Mouse (Mus musculus) thymus, postnatal 36 days (tissue): Measurements from ENCODE around the gene Ptgis.

Experiments
- DNase-seq, 2 experiments: peaks; one replicate each; pipeline ENCODE4 v3.0.0; 2022; ENCODE audit warnings: mixed read lengths in 2 of 2

Ptgis gene

GRCm38 (mm10) chr2:167150135-167150534, 90.3 kb downstream of the Ptgis start:
- DNase-seq: no peak

- DNase-seq: no peak
These were observed 91.4 kb downstream of the Ptgis start for GRCm38 (mm10) chr2:167149035-167149434.

- no peak for DNase-seq
These were observed 92.7 kb downstream of the Ptgis start for GRCm38 (mm10) chr2:167147708-167148107.

- DNase-seq: no peak
These were observed 94.5 kb downstream of the Ptgis start for GRCm38 (mm10) chr2:167145904-167146303.

GRCm38 (mm10) chr2:167144439-167145307, 95.7 kb downstream of the Ptgis start:
- no peak for DNase-seq

- no peak for DNase-seq
These were observed 96.5 kb downstream of the Ptgis start for GRCm38 (mm10) chr2:167143914-167144313.

GRCm38 (mm10) chr2:167142282-167142681, 98.1 kb downstream of the Ptgis start:
- no peak for DNase-seq

GRCm38 (mm10) chr2:167141810-167142209, 98.6 kb downstream of the Ptgis start:
- no peak for DNase-seq
